Mouse (Mus musculus): ENCODE results near the gene Nab1.

DNA sequence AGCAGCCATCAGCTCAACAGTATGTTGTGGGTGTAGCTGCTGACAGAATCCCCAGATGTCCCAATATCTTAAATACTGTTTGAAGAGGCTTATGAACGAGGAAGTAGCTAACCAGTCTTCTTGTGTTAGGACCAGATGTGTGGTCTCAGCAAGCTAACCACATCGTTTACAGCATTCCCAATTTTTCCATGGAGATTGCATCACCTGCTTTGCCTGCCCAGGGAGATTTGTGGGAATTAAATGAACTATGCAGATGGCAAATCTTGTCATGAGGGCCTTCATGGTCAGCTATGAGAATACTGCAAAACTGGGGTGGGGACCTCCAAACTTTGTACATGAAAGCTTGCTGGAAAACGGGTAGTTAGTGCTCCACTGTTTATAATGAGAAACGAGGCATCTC, 30.2 kb downstream of the Nab1 start:
- TF ChIP-seq CTCF (IDR thresholded peaks at IDR 0.05; ENCODE audit: extremely low read depth, insufficient read length, insufficient replicate concordance, low read depth, low read length) = no peak
- no peak for TF ChIP-seq POLR2A (IDR thresholded peaks at IDR 0.05; ENCODE audit: low read depth, low read length)
